Mouse (Mus musculus) CD4-positive, CD25-positive, alpha-beta regulatory T cell, adult 4 months (primary cell): Measurements from ENCODE around the gene Acss1. TPM values are rescaled to one million over a fixed set of nuclear protein-coding genes. Genes with fewer than 3 reads are reported as not detected.
A peak's percentile ranks its signal among the peaks of the same experiment; 100 is the strongest.

Experiments
- ATAC-seq: one replicate; pipeline ENCODE4 v1.8.0; 2017
- polyA plus RNA-seq, 2 experiments: library from polyadenylated mRNA; unstranded; fragments of 100-300 nt; shearing (Covaris generic); gene quantifications; one replicate each; pipeline ENCODE4 v1.2.1; 2017

Acss1 gene
- polyA plus RNA-seq, 2 experiments from 2014 or later: 13.8 to 21.7 TPM

DNA sequence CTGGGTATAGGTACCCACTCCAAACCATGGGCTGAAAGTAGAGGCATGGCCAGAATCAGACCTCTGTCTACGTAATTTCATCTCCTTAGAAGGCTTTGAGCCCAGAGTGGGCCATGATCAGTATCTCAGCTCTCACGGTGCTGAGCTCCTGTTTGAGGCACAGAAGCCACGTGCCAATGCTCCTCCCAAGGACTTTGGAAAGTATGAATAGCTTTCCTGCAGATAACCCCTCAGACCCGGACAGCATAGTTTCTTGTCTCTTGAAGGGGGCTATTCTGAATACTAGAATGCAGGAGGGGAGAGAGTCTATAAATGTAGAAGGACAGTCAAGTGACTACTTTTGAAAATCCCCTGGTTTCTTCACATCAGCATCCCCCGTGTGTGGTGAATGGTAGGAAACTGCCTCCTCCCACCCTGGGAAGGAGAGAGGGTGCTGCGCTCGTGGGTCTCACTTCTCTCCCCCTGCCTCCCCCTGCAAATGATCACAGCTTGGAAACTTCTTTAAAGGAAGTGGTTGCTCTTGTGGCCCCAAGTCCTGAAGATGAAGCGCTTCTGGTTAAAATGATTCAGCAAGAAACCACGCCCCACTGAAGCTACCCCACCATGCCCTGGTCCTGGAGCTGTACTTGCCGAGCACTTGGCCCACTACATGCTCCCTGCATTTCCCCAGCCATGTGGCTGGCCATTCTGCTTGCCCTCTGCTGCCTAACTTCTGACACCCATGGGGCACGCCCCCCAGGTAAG is 98.3 kb downstream of the Acss1 start, which contains the start of gene Cst7:
TSS of gene Cst7 (plus strand) at position 569 of the 744 bp plus-strand sequence.
- peak; percentile 87 for ATAC-seq

Other genes starting within 250 kb of the Acss1 start
- 10 to 100 TPM; 12.4 to 14.2 TPM for gene Zfp442, start 217.0 kb downstream of the Acss1 start, polyA plus RNA-seq
- under 1 TPM; 0.86 to 0.91 TPM for gene Zfp345, start 183.4 kb downstream of the Acss1 start, polyA plus RNA-seq
- 100 to 1,000 TPM; 234 to 255 TPM for gene Cst7, start 98.1 kb downstream of the Acss1 start, polyA plus RNA-seq
- gene Apmap, start 59.9 kb downstream of the Acss1 start, polyA plus RNA-seq: 10 to 100 TPM; 13.0 to 16.6 TPM
- not detected for gene Vsx1, start 20.9 kb upstream of the Acss1 start, polyA plus RNA-seq
- 10 to 100 TPM; 30.1 to 49.1 TPM for gene Entpd6, start 80.5 kb upstream of the Acss1 start, polyA plus RNA-seq
- gene Pygb, start 118.2 kb upstream of the Acss1 start, polyA plus RNA-seq: 10 to 100 TPM; 34.4 to 85.4 TPM
- 10 to 100 TPM; 11.2 to 14.5 TPM for gene Abhd12, start 236.2 kb upstream of the Acss1 start, polyA plus RNA-seq
- 1 to 10 TPM; 5.5 to 6.9 TPM for gene Gins1, start 236.9 kb upstream of the Acss1 start, polyA plus RNA-seq